Mouse (Mus musculus) liver, adult 2 months (tissue): ENCODE measurements at regions not wholly inside any gene's neighbourhood (a gene's known extent, or its start where the extent isn't known, plus 50 kb on each side); places are given as distances from the start of the nearest gene placed in this dataset.

Source experiments
- DNase-seq: peaks from one replicate; pipeline ENCODE4 v3.0.0-alpha.2; 2011; ENCODE audit warnings: low read depth, low spot score; ENCODE audit errors: extremely low read depth
- H3K27ac ChIP-seq: fragments of 200-500 bp; replicated peaks from 2 replicates; pipeline ENCODE4 v1.5.1; 2012; ENCODE audit warnings: low read depth, mild to moderate bottlenecking, control low read depth, inconsistent platforms, low read length; ENCODE audit not compliant: insufficient read depth
- H3K27me3 ChIP-seq: fragments of 200-500 bp; 2 replicates; pipeline ENCODE4 v1.6.1; 2012; ENCODE audit warnings: mild to moderate bottlenecking, moderate library complexity, low read length, inconsistent platforms; ENCODE audit not compliant: control insufficient read depth, insufficient read depth
- H3K36me3 ChIP-seq: fragments of 200-500 bp; 2 replicates; pipeline ENCODE4 v1.6.1; 2012; ENCODE audit warnings: low read length, inconsistent platforms; ENCODE audit not compliant: control insufficient read depth, insufficient read depth
- H3K4me1 ChIP-seq: fragments of 200-500 bp; 2 replicates; pipeline ENCODE4 v1.6.1; 2011; ENCODE audit warnings: low read length; ENCODE audit not compliant: control insufficient read depth, insufficient read depth
- H3K4me3 ChIP-seq: fragments of 200-500 bp; 2 replicates; pipeline ENCODE4 v1.5.1; 2011; ENCODE audit warnings: low read depth, mild to moderate bottlenecking, control low read depth, low read length, moderate library complexity; ENCODE audit not compliant: insufficient read depth
- H3K79me2 ChIP-seq: fragments of 200-500 bp; 2 replicates; pipeline ENCODE4 v1.6.1; 2012; ENCODE audit warnings: inconsistent platforms, mild to moderate bottlenecking, low read length, moderate library complexity; ENCODE audit not compliant: control insufficient read depth, insufficient read depth
- H3K9ac ChIP-seq: fragments of 200-500 bp; 2 replicates; pipeline ENCODE4 v1.6.1; 2012; ENCODE audit warnings: low read depth, mild to moderate bottlenecking, control low read depth, inconsistent platforms, low read length
- CTCF ChIP-seq: fragments of 200-500 bp; IDR thresholded peaks from 2 replicates; pipeline ENCODE4 v1.5.1; 2011; ENCODE audit warnings: low read depth, low read length, control low read depth
- POLR2A ChIP-seq: fragments of 200-500 bp; IDR thresholded peaks from 2 replicates; pipeline ENCODE4 v1.6.1; 2011; ENCODE audit warnings: low read length, control low read depth; ENCODE audit not compliant: insufficient read depth; ENCODE audit errors: extremely low read depth
- whole genome bisulfite sequencing: fragments of 180-500 bp; shearing (Covaris S2); methylation state at CpG from one replicate; pipeline ENCODE4 v1.1.7; 2018; 5-methylcytosine and 5-hydroxymethylcytosine counted together

DNA sequence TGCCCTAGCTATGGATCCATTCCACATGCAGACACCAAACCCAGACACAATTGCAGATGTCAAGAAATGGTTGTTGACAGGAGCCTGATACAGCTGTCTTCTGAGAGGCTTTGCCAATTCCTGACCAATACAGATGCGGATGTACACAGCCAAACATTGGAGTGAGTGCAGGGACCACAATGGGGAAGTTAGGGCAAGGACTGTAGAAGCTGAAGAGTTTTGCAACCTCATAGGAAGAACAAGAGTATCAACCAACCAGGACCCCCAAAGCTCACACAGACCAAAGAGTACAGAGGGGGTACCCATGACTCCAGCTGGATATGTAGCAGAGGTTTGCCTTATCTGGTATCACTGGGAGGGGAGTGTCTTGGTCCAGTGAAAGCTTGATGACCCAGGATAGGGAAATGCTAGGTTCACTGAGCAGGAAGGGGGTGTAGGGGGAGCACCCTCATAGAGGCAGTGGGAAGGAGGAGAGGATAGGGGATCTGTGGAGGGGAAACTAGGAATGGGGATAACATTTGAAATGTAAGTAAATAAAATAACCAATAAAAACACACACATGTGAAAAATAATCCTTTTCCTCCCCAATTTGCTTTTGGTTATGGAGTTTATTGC is 86.6 kb upstream of the Nxt1 start:
- Histone ChIP-seq H3K27me3 (no peaks in the 10 kb centered on the region), H3K9ac (no peak overlapping the region), H3K27ac (no peak overlapping the region), H3K36me3 (no peaks in the 10 kb centered on the region), H3K4me1 (no peaks in the 10 kb centered on the region), H3K79me2 (no peaks in the 10 kb centered on the region), H3K4me3 (no peak overlapping the region)
- peak; percentile 12 for DNase-seq
- 70% methylated on average over 1 of the region's 1 CpGs for WGBS
- TF ChIP-seq POLR2A (no peak), CTCF (no peak)

DNA sequence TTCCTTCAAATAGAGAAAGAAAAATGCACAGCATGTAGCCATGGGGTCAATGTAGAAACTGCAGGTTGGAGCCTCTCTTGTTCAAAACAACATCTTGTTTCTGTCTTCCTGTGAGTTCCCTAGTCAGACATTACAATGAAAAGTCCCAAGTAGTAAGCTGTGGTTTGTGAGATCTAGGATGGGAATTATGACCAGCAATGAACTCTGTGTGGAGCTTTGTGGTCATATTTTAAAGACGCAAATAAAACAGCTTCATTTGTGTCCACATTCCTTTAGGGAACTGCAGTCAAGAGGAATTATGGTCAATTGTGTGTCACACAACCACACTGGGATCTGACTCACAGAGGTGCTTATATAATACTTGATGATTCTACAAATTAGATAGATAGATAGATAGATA is 90.2 kb upstream of the Nxt1 start:
- H3K4me3 ChIP-seq, result no peak overlapping the region
- no peaks in the 10 kb centered on the region for H3K4me1 ChIP-seq
- 80% methylated on average over 1 of the region's 1 CpGs for WGBS
- no peaks in the 10 kb centered on the region for H3K36me3 ChIP-seq
- no peak overlapping the region for H3K9ac ChIP-seq
- TF ChIP-seq POLR2A (no peak), CTCF (no peak)
- no peaks in the 10 kb centered on the region for H3K27me3 ChIP-seq
- H3K79me2 ChIP-seq, result no peaks in the 10 kb centered on the region
- no peak overlapping the region for H3K27ac ChIP-seq
- DNase-seq, result no peak

DNA sequence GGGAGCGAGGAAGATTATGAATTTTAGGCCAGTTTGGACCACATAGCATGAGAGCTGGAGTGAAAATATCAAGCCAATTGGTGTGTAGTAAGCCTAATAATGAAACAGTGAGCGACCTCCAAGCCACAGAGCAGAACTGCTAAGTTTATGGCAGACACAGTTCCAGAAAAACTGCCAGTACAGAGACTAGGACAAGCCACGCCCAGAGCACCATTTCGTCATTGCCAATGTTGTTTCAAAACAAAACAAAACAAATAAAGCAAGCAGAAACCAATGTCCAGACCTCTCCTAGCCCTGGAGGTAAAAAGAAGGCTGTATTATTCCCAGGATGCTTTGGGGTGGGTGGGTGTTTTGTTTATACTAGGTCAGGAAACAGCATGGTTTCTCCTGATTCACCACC is 90.7 kb upstream of the Nxt1 start:
- Histone ChIP-seq H3K27me3 (no peaks in the 10 kb centered on the region), H3K27ac (no peak overlapping the region), H3K9ac (no peak overlapping the region), H3K4me1 (no peaks in the 10 kb centered on the region), H3K4me3 (no peak overlapping the region), H3K36me3 (no peaks in the 10 kb centered on the region), H3K79me2 (no peaks in the 10 kb centered on the region)
- DNase-seq, result peak; percentile 60
- TF ChIP-seq POLR2A (no peak), CTCF (no peak)
- 56% methylated on average over 4 of the region's 4 CpGs for WGBS

DNA sequence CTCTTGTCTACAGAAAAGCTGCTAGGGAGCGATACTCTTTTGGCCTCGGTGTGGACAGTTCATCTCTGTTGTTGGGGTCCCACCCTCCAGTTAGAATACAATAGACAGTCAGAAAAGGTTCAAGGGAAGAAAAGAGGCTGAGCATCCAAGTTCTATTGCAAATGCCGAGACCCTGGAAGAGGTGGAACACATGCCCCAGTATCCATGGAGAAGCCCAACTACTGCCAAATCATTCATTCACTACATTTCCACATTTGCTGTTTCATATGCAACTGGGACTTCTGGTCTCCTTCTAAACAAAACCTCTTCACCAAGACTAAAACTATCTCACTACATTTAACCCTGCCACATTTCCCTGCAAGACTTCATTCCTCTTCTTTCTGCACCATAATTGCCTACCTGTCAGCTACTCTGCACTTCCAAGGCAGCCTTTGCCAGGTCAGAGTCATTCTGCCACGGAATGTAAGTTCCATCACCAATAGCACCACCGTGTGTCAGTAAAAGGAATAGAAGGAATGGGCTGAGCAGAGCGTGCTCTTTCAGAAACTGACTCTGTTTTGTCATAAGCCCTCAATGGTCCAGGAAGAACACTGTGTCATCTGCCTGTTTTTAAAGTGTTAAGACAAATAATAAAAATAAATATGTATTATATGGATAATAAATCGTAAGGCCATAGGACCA is 92.0 kb upstream of the Nxt1 start:
- Histone ChIP-seq H3K27me3 (no peaks in the 10 kb centered on the region), H3K9ac (no peak overlapping the region), H3K4me1 (no peaks in the 10 kb centered on the region), H3K36me3 (no peaks in the 10 kb centered on the region), H3K79me2 (no peaks in the 10 kb centered on the region), H3K27ac (no peak overlapping the region), H3K4me3 (no peak overlapping the region)
- DNase-seq, result peak; percentile 51
- 41% methylated on average over 7 of the region's 7 CpGs for WGBS
- TF ChIP-seq CTCF (peak; percentile 49; the same call in 1 of the 2 replicates), POLR2A (no peak)

DNA sequence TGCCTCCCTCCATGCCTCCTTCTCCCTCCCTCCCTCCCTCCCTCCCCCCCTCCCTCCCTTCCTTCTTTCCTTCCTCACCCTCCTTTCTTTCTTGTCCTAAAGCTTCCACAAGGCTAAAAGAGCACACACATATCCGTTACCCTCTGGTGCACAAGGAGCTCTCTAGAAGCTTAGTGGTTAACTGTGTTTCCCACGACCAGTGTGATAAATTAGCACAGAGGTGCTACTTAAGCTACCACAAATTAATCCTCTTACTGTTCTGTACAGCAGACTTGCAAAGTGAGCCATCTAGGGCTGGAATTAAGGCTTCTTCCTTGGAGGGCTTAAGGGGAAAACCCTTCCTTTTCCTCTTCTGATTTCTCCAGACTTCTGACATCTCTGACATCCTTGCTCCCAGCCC is 92.8 kb upstream of the Nxt1 start:
- Histone ChIP-seq H3K27ac (no peak overlapping the region), H3K9ac (no peak overlapping the region), H3K27me3 (no peaks in the 10 kb centered on the region), H3K4me1 (no peaks in the 10 kb centered on the region), H3K4me3 (no peak overlapping the region), H3K36me3 (no peaks in the 10 kb centered on the region), H3K79me2 (no peaks in the 10 kb centered on the region)
- DNase-seq, result no peak
- TF ChIP-seq CTCF (no peak), POLR2A (no peak)
- 58% methylated on average over 2 of the region's 2 CpGs for WGBS

DNA sequence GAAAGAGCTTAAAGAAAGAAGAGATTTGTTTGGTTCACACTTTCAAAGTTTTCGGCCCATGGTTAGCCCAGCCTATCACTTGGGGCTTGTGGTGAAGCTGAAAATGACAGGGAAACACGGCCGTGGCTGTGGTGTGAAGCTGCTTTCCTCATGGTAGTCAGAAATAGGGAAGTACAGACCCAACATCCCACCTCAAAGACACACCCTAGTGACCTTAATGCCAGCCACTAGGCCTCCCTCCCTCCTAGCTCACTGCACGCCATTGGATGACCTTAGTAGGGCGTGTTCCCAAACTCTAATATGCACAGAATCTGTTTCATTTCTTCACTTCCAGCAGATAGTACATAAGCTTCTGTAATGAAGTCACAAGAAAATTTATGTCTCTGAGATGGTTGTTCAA is 93.4 kb upstream of the Nxt1 start:
- no peak overlapping the region for H3K4me3 ChIP-seq
- H3K27ac ChIP-seq, result no peak overlapping the region
- H3K27me3 ChIP-seq, result no peaks in the 10 kb centered on the region
- no peaks in the 10 kb centered on the region for H3K4me1 ChIP-seq
- no peak for DNase-seq
- WGBS, result 87% methylated on average over 5 of the region's 5 CpGs
- H3K9ac ChIP-seq, result no peak overlapping the region
- no peaks in the 10 kb centered on the region for H3K36me3 ChIP-seq
- TF ChIP-seq POLR2A (no peak), CTCF (no peak)
- H3K79me2 ChIP-seq, result no peaks in the 10 kb centered on the region
